Mouse (Mus musculus): Measurements from ENCODE around the gene 4930404H24Rik.
A peak's percentile ranks its signal among the peaks of the same experiment; 100 is the strongest.

Gene 4930404H24Rik

DNA sequence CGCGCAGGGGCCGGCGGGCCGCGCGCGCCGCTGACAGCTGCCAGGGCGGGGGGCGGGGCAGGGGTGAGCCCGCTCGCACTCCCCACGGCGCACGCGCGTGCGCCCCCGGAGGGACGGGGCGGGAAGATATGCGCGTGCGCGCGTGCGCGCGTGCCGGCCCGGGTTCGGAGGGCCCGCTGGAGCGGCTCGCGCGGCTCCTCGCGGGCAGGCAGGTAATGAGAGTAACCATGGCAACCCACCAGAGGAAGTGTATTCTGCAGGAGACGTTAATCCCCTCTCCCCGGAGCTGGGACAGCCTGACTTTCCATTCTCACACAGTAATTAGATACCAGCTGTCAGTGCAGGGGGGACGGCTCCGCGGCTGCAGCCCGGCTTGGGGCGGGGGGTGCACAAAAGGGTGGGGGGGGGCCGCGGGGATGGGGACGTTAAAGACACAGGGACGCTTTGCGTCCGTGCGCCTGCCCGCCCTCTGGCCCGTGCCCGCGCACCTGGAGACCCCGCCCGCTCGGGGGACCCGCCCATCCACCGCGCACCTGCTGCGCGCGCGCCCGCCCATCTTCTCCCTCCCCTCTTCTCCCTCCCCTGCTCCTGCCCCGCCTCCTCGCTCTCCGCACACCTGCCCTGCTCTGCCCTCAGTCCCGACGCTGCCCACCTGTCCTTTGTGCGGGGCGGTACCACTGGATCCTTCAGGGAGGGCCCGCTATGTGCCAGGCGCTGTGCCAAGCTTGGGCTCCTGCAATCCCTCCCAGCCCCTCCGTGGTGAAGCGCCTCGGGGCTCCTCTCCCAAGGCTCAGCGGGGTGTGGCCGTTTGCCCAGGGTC, at the start of gene 4930404H24Rik:
Gene 4930404H24Rik (plus strand): TSS at position 218 of the 820 bp plus-strand sequence.
- peak; percentile 63 for DNase-seq (ENCODE audit: low spot score)

DNA sequence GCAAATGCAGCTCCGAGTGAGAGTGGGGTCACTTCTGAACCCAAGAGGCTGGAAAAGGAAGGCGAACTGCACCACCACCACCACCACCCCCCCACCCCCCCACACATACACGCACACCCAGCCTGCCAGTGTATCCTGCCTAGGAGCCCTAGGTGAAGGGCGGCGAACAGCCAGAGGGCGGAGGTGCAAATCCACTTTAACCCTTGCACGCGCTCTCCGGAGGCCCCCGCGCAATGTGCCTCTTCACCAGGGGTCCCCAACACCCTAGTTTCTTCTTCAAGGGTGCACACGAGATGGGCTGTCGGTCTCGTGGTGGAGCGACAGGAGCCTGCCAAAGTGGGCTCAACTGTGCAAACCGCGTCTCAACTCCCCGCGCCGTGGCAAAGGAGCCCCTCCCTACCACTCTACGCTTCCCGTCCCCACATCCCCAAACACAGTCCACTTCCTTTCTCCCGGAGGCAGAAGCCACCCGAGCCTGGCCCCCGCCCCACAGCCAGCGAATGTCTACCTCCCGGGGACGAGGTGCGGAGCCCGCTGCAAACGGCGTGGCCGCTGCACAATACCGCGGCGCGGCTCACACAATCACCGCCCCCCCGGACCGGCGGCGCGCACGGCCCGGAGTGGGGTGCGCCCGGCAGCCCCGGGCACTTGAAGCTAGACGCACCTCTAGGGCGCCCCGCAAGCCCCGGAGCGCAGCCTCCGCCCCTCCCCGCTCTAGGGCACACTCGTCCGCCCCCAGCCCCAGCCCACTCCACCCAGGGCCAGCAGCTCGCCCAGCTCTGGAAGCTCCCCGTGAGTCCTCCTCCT, 49.0 kb upstream of the 4930404H24Rik start:
- no peak for DNase-seq (ENCODE audit: low spot score)

DNA sequence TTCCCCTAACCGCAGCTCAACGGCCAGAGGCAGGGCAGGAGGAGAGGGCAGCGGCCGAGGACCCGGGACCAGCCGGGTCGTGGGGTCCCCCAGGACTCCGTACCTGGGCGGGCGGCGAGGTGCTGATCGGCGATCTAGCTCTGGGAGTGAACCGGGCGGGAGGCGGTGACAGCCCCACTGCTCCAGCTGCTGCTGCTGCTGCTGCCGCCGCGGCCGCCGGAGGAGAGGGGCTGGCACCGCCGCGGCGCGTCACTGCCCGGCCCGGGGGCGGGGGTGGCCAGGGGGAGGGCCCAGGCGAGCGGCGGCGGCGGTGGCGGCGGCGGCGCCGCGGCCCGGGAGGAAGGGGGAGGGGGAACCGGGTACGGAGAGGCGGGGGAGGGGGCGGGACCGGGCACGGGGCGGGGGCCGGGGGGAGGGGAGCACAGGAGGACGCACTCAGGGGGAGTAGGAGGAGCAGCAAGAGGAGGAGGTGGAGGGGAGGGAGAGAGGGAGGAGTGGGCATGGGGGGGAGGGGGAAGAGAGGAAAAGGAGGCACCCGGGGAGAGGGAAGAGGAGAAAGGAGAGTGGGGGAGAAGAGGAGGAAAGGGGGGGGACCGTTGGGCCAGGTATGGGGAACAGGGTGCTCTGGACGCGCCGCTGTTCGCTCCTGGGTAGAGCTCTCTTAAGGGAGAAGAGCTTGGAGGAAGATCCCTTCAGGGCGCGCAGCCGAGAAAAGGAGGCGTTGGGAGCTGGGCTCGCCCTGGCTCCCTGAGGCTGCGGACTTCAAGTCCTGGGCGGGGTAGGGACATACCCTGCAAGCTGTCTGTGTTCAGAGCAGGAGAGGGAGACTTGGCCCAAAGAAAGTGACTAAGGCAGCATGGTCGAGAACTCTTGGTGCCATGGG, 48.1 kb upstream of the 4930404H24Rik start:
- peak; percentile 58 for DNase-seq (ENCODE audit: low spot score)

DNA sequence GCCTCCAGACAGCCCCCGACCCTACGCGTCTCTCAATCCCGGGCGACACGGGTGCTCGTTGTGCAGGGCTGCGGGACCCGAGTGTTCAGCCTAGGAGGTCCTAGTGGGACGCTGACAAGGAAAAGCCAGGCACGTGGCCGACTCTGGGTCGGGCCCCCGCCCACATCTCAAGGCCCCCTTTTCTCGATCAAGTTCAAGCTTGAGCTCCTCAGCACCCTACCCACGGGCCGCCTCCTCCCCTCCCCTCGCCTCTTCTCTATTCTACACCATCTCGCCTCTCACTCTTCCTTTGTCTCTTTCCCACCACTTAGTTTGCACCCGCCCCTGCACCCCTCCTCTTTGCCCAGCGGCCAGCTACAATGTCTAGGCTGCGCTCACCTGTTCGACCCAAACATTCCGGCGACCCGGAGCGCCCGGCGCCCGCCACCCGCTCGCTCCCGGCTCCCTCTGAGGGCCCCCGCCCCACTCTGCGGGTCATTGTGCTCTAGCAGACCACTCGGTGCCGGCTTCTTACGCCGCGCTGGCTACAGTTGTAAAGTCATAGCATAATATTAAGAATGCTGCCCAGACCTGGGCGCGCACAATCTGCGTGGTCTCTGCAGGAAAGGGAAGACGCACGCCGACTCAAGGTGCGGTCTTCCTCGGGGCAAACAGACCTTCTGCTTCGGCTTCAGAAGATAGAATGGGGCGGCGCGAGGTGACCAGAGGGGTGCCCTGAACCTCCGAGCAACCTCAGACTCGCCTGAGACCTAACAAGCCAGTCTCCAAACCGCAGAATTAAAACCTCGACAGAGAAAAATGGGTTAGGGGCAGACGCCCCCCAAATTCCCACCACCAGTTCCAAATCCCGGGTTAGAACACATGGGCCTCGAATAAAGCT, 47.2 kb upstream of the 4930404H24Rik start:
- no peak for DNase-seq (ENCODE audit: low spot score)

DNA sequence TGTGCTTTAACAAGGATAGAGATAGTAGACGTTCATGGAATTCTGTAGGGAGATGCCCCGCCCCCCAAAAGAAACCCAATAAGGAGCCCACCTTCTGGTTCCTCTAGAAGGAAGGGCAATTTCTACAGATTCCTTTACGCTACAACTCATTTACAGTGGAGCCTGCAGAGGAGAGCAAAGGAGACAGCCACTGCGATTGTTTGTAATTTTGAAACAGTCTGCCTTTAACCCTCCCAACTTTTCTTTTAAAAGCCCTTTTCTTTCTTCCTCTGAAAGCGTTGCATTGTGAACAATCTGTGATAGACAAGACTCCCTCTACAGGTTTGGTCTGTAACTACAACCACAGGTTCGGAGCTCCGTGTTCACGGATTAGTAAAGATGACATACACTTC, 46.6 kb upstream of the 4930404H24Rik start:
- peak; percentile 80 for DNase-seq (ENCODE audit: low spot score)

DNA sequence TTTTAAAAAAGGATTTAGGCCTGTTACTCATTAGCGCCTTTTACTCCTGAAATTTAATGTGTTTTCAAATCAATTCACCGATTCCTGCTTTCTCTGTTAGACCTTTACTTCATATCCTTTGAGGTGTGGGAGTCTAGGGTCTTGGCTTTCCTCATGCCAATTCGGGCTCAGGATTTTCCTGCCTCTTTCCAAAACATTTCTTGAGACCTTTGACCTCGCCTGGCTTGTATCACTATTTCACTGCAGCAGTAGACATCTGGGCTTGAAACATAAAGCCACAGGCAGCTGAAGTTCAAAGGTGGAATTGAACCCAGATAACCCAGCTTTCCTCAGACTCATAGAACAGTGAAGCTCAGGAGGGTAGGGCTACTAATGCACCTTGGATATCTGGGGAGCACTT, 46.1 kb upstream of the 4930404H24Rik start:
- no peak for DNase-seq (ENCODE audit: low spot score)

DNA sequence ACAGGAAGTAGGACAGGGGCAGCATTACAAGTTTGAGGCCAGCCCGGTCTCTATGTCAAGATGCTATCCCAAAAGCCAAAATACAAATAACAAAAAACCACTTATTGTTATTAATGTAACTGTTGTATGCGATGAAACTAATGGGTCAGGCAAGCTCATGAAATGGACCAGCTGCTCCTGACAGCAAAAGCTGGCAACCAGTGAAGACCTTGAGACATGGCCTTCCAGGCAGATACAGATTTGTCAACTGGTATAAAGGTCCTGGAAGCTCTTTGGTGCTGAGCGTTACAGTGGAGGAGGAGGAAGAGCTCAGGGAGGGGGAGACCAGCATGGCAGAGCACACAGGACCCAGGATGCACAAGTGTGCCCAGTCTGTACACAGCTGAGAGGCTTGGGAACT, 44.9 kb upstream of the 4930404H24Rik start:
- no peak for DNase-seq (ENCODE audit: low spot score)

DNA sequence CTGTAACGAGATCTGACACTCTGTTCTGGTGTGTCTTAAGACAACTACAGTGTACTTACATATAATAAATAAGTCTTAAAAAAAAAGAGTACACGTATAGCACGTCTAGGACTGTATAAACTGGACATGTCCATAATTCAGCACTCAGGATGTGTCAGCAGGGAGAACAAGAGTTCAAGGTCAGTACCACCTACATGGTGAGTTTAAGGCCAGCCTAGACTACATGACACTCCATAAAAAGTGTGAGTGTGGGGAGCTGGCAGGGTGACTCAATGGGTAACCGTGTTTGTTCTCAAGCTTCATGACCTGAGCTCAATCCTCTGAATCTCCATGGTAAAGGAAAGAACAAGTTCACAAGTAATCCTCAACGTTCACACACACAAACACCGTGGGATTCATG, 44.1 kb upstream of the 4930404H24Rik start:
- DNase-seq (ENCODE audit: low spot score) = no peak

DNA sequence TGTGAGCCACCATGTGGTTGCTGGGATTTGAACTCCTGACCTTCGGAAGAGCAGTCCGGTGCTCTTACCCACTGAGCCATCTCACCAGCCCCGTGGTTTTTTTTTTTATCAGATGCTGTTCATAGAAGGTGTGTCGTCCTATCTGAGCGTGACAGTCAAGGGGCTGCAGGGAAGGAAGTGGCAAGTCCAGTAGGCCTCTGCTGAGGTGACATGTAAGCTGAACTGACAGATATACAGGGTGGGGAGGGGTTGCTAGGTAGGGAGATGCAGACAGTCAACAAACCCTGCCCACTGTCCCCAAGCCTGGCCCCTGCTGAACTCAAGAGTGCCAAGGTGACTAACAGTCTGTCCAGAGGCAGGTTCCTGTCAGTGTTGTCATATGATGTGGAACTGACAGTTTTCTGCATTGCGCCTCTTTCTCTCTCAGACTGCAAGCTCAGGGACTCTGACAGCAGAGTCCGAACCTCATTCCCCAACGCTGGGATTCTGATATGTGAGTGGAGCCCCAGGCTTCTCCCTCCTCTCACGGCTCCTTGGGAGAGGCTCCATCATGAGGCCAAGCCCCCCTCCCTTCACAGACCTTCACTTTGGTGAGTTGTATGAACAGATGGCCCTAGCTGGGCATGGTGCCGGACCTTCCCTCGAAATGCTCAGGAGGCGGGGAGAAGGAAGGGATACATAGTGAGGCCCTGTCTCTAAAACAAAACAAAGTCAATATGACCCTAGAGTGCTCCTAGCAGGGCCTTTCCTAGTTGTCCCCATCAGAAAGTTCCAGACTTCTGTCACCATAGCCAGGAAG, 38.4 kb upstream of the 4930404H24Rik start:
- no peak for DNase-seq (ENCODE audit: low spot score)

DNA sequence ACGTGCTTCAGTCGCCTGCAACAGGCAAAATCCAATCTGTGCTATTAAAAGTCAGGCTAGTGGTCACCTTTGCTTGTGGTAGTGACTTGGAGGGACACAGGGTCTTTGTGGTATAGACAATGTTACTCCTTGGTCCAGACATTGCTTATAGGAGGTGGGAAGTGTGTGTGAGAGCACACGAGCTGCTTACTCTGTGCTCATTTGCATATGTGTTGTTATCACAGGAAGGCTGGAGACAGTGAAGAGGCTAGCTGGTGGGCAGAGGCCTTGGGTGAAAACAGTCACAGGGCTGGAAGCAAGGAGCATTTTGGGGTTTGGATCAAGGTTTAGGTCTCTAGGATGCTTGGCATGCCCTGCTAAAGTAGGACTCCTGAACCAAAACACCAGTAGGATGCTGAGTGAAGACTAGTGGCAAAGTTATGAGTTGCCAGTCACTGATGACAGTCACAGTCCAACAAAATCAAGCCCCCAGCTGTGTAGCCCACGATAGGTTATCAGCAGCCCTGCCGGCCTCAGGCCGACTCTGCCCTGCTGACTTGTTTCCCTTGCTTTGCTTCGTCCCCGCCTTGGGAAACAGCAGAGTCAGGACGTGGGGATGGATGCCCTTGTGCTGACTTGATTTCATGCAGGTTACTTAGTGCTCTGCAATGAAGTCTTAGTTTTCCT, 37.6 kb upstream of the 4930404H24Rik start:
- no peak for DNase-seq (ENCODE audit: low spot score)

DNA sequence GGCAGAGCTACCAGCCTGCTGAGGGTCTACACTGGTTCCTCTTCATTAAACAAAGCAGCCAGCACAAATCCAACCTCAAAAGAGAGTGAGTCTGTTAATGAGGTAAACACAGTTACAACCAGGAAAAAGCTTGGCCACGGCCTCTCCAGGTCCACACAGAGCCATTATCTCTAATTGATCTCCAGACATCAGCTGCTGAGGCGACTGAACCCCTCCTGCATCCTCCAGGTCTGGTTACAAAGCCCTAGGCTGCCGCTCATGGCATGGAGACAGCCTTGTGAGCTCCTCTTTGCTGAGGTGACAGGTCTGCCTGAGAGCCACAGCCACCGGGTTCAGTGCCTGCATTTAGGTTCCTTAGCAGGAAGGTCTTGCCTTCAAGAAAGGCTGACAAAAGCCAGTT, 35.1 kb upstream of the 4930404H24Rik start:
- no peak for DNase-seq (ENCODE audit: low spot score)

DNA sequence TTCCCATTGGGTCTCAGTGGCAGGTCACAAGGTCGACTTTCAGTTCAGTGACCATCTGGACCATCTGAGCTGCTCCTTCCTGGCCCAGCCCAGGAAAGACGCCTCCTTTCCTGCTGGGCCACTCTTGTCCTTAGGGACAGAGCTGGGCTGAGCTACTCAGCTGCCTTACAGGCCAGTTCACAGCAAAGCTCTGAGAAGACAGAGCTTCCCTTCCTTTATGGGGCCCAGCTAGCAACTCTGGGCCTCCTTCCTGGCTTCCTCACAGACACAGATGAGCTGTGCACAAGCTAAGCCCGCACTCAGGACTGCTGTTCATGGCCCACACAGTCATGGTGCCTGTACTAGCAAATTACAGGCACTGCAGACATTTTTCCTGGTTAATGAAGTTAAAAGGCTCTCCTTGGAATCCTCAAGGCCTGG, 34.6 kb upstream of the 4930404H24Rik start:
- DNase-seq (ENCODE audit: low spot score) = no peak

DNA sequence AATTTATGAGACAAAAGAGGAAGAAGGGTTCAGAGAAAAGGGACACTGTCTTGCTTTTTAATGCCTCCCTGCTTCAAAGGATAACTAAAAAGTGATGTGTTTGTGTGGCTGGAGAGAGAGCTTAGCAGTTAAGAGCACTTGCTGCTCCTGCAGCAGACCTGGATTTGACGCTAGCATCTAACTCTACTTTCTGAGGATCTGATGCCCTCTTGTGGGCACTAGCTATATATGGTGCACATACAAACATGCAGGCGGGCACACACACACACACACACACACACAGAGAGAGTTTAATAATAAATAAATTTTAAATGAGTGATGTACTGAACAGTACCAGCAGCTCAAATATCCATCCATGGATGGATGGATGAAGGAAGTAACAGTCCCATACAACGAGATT, 29.3 kb upstream of the 4930404H24Rik start:
- no peak for DNase-seq (ENCODE audit: low spot score)

DNA sequence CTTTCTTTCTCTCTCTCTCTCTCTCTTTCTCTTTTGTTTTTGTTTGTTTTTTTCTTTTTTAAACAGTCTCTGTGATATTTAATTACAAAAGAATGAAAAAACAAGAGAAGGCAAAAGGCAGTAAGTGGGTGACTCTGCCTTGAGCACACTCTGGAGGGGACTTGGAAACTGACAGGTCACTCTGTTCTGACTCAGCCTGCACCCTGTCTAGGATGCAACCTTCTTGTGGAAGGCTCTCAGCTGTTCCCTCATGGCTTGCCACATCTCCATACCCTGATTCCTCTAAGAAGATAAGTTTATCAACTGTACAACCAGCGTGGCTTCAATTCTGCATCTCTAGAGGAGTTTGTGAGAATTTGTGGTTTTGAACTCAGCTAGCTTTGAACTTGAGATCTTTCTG, 25.2 kb upstream of the 4930404H24Rik start:
- no peak for DNase-seq (ENCODE audit: low spot score)

DNA sequence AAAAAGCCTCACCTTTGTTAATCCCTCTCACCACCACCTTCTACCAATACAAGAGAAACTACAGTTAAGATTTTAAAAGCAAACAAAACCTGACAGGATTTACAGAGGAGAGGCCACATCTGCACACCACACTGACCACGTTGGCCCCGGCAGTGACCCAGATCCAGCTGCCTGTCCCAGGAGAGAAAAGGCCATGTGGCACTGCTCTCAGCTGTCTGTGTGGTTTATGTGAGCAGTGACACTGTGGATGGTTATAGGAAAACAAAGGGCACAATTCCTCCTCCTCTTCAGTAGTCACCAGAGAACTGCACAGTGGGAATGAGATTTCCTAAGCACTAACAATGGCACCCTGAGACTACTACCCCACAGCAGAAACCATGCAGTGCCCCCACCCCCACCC, 23.3 kb upstream of the 4930404H24Rik start:
- no peak for DNase-seq (ENCODE audit: low spot score)

DNA sequence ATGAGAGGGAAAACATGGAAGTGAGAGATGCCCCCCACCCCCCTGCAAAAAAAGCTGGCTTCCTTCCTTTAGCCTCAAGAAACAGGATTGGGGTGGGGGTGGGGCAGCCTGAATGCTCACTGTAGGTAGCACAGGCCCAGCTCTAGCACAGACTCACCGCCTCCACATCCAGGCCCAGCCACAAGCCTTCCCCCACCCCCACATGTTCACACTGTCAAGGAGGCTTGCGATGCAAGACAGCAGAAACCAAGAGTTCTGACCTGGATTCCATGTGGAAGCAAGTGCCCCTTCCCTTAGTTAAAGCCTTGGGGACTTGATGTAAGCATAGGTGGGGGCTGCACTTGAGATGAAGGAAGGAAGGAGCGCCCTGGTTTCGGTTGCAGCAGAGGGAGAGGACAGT, 22.8 kb upstream of the 4930404H24Rik start:
- no peak for DNase-seq (ENCODE audit: low spot score)

DNA sequence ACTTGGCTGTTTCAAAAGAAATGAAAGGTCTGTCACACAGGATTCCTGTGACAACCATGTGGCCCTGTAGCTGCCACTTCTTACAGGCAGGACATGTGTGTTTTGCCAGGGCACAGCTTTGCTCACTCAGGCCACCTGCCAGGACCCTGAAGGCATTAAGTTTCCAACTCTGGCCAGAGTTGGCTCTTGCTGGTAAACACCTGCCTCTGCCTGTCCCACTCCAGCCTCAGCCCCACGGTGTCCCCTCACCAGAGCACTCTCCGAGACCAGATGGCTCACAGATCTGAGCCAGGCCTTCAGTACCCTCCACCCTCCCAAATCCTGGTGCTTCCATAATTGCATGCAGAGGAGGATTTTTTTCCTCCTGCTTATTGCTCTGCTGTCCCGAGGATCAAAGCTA, 21.6 kb upstream of the 4930404H24Rik start:
- DNase-seq (ENCODE audit: low spot score) = no peak

DNA sequence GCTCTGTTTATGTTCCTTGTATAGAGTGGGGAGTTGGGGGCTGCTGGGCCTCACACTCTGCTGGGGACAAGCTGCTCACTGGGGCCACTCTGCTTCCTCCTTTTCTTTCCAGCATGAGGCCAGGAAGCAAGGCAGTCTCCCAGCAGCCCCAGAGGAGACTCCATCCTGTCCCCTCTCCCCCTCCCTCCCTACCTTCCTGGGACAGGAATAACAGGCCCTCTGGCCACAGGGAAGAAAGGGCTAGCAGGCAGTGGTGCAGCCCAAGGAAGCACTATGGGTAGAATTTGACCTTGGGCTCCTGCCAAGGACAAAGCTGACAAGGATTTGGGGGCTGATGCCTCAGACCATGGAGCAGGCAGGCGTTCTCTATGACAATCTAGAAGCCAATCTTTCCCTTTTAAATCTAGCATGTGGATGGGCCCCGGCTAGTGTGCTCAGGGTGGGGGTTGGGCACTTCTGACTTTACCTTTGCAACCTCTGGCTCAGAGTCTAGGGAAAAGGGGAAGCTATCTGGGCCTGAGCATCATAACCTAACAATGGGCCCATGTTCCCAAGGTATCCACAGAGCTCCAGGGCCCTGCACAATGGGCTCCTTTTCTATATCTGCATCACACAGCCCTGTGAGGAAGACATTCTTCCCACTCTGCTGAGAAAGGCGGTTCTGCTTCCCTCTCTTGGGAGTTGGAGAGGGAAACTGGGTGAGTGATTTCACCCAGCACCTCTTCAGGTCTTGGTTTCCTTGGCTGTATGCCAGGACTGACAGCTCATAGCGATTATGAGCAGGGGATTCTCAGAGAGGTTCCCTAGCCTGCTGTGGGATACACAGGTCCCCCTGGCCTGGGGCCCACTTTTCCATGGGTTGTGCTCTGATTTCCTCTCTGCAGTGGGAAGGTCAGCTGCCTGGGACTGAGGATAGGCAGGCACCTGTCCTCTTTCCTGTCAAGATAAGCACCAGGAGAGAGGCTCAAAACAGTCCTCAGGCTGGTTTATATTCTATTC, 17.2 kb upstream of the 4930404H24Rik start:
- no peak for DNase-seq (ENCODE audit: low spot score)

DNA sequence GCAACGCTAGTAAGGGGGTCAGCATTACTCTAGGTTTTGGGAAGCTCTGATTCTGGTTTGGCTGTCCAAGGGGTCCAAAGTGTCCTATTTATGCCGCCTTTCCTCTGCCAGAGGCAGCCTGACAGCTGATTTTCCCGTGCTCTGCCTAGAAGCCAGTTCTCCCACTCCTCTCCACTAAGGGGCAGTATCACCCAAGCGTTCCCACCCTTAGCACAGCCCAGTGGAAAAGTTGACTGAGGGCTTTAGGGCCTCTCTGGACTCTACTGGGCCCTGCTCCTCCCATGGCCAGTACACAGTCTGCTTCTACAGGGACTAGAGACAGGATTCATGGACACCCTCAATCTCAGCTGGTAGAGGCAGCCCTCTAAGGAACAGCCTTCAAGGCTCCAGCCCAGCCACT, 14.0 kb upstream of the 4930404H24Rik start:
- DNase-seq (ENCODE audit: low spot score) = peak; percentile 79

Measured in layer of hippocampus, adult 11-12 months (tissue).